Mouse (Mus musculus) hindbrain, postnatal 0 days (tissue): Measurements from ENCODE around the gene Usp46. TPM values are rescaled to one million over a fixed set of nuclear protein-coding genes. Genes with fewer than 3 reads are reported as not detected.

Source experiments
- ATAC-seq: fragments of 200-750 bp; cut with Nextera tagmentation; 2 replicates; pipeline ENCODE4 v1.8.0; 2017; ENCODE audit warnings: mild to moderate bottlenecking, moderate TSS enrichment, moderate library complexity
- DNase-seq: peaks from one replicate; pipeline ENCODE4 v3.0.0-alpha.2; 2015; ENCODE audit warnings: low spot score
- H3K27ac ChIP-seq: fragments of 300-500 bp; sonication (generic); 2 replicates; pipeline ENCODE4 v1.5.1; 2014; ENCODE audit warnings: mild to moderate bottlenecking
- H3K27me3 ChIP-seq: fragments of 300-500 bp; sonication (generic); 2 replicates; pipeline ENCODE4 v1.6.1; 2014; ENCODE audit warnings: low read length, mixed read lengths; ENCODE audit not compliant: insufficient read depth
- H3K36me3 ChIP-seq: fragments of 300-500 bp; sonication (generic); 2 replicates; pipeline ENCODE4 v1.6.1; 2014; ENCODE audit warnings: low read length, mixed read lengths; ENCODE audit not compliant: insufficient read depth
- H3K4me1 ChIP-seq: fragments of 300-500 bp; sonication (generic); 2 replicates; pipeline ENCODE4 v1.6.1; 2014; ENCODE audit warnings: antibody characterized with exemption, low read length, mixed read lengths; ENCODE audit not compliant: insufficient read depth
- H3K4me2 ChIP-seq: fragments of 300-500 bp; sonication (generic); 2 replicates; pipeline ENCODE4 v1.6.1; 2014; ENCODE audit warnings: low read depth, mild to moderate bottlenecking, low read length, moderate library complexity, mixed read lengths
- H3K4me3 ChIP-seq: fragments of 300-500 bp; sonication (generic); 2 replicates; pipeline ENCODE4 v1.5.1; 2014; ENCODE audit warnings: low read length
- H3K9ac ChIP-seq: fragments of 300-500 bp; sonication (generic); replicated peaks from 2 replicates; pipeline ENCODE4 v1.6.1; 2014; ENCODE audit warnings: mild to moderate bottlenecking, low read length, moderate library complexity, mixed read lengths
- H3K9me3 ChIP-seq: fragments of 300-500 bp; sonication (generic); 2 replicates; pipeline ENCODE4 v1.6.1; 2016; ENCODE audit warnings: low read length, mixed read lengths
- CTCF ChIP-seq: IDR thresholded peaks from 2 replicates; pipeline ENCODE4 v1.5.1; 2016; ENCODE audit warnings: antibody characterized with exemption, control low read depth, low read depth
- WGBS: fragments of 180-500 bp; shearing (Covaris S2); extraction: QIAGEN DNeasy Blood & Tissue Kit; methylation state at CpG from one replicate; pipeline ENCODE4 v1.1.7; 2014; 5-methylcytosine and 5-hydroxymethylcytosine counted together
- polyA plus RNA-seq: library from polyadenylated mRNA; unstranded; fragments of >200 nt; fragmentation: Nextera tagmentation; extraction: Ambion mirVana; gene quantifications from 2 replicates; pipeline ENCODE4 v1.2.1, GENCODE M21; 2015
- total RNA-seq: library from RNA; depleted of rRNA; stranded (reverse); fragments of >200 nt; gene quantifications from 2 replicates; pipeline ENCODE4 v1.2.3, GENCODE M21; 2014

Usp46 gene
- total and polyA plus RNA-seq, 2 experiments from 2014 or later: 39.1 to 65.4 TPM

- Histone ChIP-seq H3K4me1 (peaks cover 26% of the 10 kb centered on the region), H3K9ac (peak overlapping the region; percentile 98), H3K36me3 (no peaks in the 10 kb centered on the region), H3K27me3 (no peaks in the 10 kb centered on the region), H3K4me3 (peak overlapping the region; percentile 74), H3K27ac (peak overlapping the region; percentile 93), H3K9me3 (no peaks in the 10 kb centered on the region), H3K4me2 (peak overlapping the region; percentile 91)
- no peak for TF ChIP-seq CTCF
- 1% methylated on average over 18 of the region's 18 CpGs for WGBS
- peak; percentile 61 for ATAC-seq
- peak; percentile 65 for DNase-seq
These were observed 587 bp upstream of the Usp46 start for GRCm38 (mm10) chr5:74068714-74069321.

GRCm38 (mm10) chr5:74067346-74067745, 885 bp downstream of the Usp46 start:
- ATAC-seq: no peak
- Histone ChIP-seq H3K4me3 (peak overlapping the region; percentile 74), H3K4me2 (peak overlapping the region; percentile 91), H3K27ac (peak overlapping the region; percentile 93), H3K36me3 (no peaks in the 10 kb centered on the region), H3K9me3 (no peaks in the 10 kb centered on the region), H3K4me1 (peaks cover 26% of the 10 kb centered on the region), H3K9ac (peak overlapping the region; percentile 98), H3K27me3 (no peaks in the 10 kb centered on the region)
- no peak for DNase-seq
- 11% methylated on average over 4 of the region's 4 CpGs for WGBS
- no peak for TF ChIP-seq CTCF

- peak overlapping the region; percentile 91 for H3K4me2 ChIP-seq
- DNase-seq (peak; percentile 46), ATAC-seq (no peak)
- 25% methylated on average over 12 of the region's 12 CpGs for WGBS
- H3K9me3 ChIP-seq: no peaks in the 10 kb centered on the region
- H3K27ac ChIP-seq: peak overlapping the region; percentile 93; the same call in 1 of the 2 replicates
- no peaks in the 10 kb centered on the region for H3K36me3 ChIP-seq
- peak overlapping the region; percentile 74 for H3K4me3 ChIP-seq
- peak overlapping the region; percentile 37 for H3K9ac ChIP-seq
- TF ChIP-seq CTCF: no peak
- no peaks in the 10 kb centered on the region for H3K27me3 ChIP-seq
- peaks cover 26% of the 10 kb centered on the region for H3K4me1 ChIP-seq
These were observed 1.7 kb downstream of the Usp46 start for GRCm38 (mm10) chr5:74066416-74067115.

- H3K9ac ChIP-seq: no peak overlapping the region
These were observed 2.5 kb downstream of the Usp46 start for GRCm38 (mm10) chr5:74065565-74066275.

GRCm38 (mm10) chr5:74064844-74065243, 3.4 kb downstream of the Usp46 start:
- no peak for TF ChIP-seq CTCF
- Histone ChIP-seq H3K27me3 (no peaks in the 10 kb centered on the region), H3K36me3 (no peaks in the 10 kb centered on the region), H3K4me2 (peak overlapping the region; percentile 91), H3K4me3 (0 out of 2 replicates have a peak overlapping the region, but pooled peaks have one; percentile 0), H3K9me3 (no peaks in the 10 kb centered on the region), H3K9ac (no peak overlapping the region), H3K4me1 (peaks cover 28% of the 10 kb centered on the region), H3K27ac (no peak overlapping the region)
- DNase-seq: no peak
- no peak for ATAC-seq
- WGBS: 77% methylated on average over 7 of the region's 7 CpGs

More at GRCm38 (mm10) chr5:74065565-74066275, 2.5 kb downstream of the Usp46 start:
- peak overlapping the region; percentile 93; the same call in 1 of the 2 replicates for H3K27ac ChIP-seq
- no peaks in the 10 kb centered on the region for H3K9me3 ChIP-seq
- ATAC-seq (no peak), DNase-seq (no peak)
- WGBS: 46% methylated on average over 11 of the region's 11 CpGs
- peak overlapping the region; percentile 0; the same call in 1 of the 2 replicates for H3K4me3 ChIP-seq
- TF ChIP-seq CTCF: no peak
- no peaks in the 10 kb centered on the region for H3K36me3 ChIP-seq
- peaks cover 28% of the 10 kb centered on the region for H3K4me1 ChIP-seq
- H3K4me2 ChIP-seq: peak overlapping the region; percentile 91
- no peaks in the 10 kb centered on the region for H3K27me3 ChIP-seq

DNA sequence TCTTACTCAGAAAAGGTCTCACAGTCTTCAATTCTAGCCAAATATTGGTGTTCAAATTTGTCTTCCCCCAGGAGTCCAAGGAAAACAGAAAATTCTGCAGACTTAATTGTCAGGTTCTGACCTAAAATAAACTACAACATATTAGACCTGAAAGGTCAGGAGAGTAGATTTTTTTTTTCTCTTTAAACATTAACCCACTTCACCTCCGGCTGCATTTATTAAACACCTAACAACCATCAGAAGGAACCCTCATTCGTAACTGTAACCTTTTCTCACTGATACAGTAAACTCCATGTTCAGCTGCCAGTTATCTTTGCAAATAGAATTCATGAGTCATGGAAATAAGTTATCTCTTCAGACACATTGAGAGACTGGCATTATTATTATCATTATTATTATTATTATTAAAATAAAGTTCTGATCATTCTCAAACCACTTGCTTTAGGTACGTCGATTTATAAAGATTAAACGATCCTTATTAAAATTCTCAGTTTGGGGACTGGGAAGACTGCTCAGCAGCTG, 4.9 kb downstream of the Usp46 start:
- no peak for TF ChIP-seq CTCF
- Histone ChIP-seq H3K27me3 (no peaks in the 10 kb centered on the region), H3K36me3 (no peaks in the 10 kb centered on the region), H3K4me1 (peaks cover 32% of the 10 kb centered on the region), H3K9me3 (no peaks in the 10 kb centered on the region), H3K4me2 (no peak overlapping the region), H3K4me3 (no peak overlapping the region), H3K9ac (no peak overlapping the region), H3K27ac (no peak overlapping the region)
- ATAC-seq: no peak
- DNase-seq: no peak
- 93% methylated on average over 5 of the region's 5 CpGs for WGBS
